Comparison of ENCODE assay signal across 23 mouse cellular contexts in genomic region chr11:4500261-4500660, GRCm38 (mm10). TPM values are rescaled to one million over a fixed set of nuclear protein-coding genes. Genes with fewer than 3 reads are reported as not detected.
DNase-seq lines count a peak whose midpoint lies in the region; ATAC-seq lines count a peak whose summit lies in the region.
"Had no signal": no experiment of that assay in that cellular context is flagged by ENCODE, and none has a peak within 500 bp of the region (broad histone marks: within the 10 kb centered on the region; RNA-seq: fewer than 3 reads in every experiment).

No protein-coding gene starts in this region.

- no peaks in the 10 kb centered on the region for H3K9me3 ChIP-seq in heart, embryonic 10.5 days
- no peaks in the 10 kb centered on the region for H3K9me3 ChIP-seq in kidney, embryonic 14.5 days (ENCODE audit: control insufficient read depth, low read length)
- H3K9me3 ChIP-seq: embryonic facial prominence, embryonic 13.5 days; embryonic facial prominence, embryonic 15.5 days; forebrain, embryonic 10.5 days; forebrain, embryonic 12.5 days had no signal

- no peaks in the 10 kb centered on the region for H3K4me1 ChIP-seq in heart, embryonic 10.5 days
- no peaks in the 10 kb centered on the region; the same call in 1 of the 2 replicates for H3K4me1 ChIP-seq in kidney, embryonic 14.5 days (ENCODE audit: control insufficient read depth, insufficient read depth, low read length)
- H3K4me1 ChIP-seq: embryonic facial prominence, embryonic 13.5 days; embryonic facial prominence, embryonic 15.5 days; forebrain, embryonic 12.5 days had no signal

- 92% methylated on average over 1 of the region's 1 CpGs for WGBS in heart, embryonic 10.5 days
- 100% methylated on average over 1 of the region's 1 CpGs for WGBS in kidney, embryonic 14.5 days

- H3K36me3 ChIP-seq in heart, embryonic 10.5 days, result peaks cover 63% of the 10 kb centered on the region
- H3K36me3 ChIP-seq in kidney, embryonic 14.5 days (ENCODE audit: control insufficient read depth, insufficient read depth, low read length), result peaks cover 46% of the 10 kb centered on the region

- no peak overlapping the region for H3K27ac ChIP-seq in heart, embryonic 10.5 days
- no peak overlapping the region for H3K27ac ChIP-seq in kidney, embryonic 14.5 days (ENCODE audit: low read depth, low read length)
- H3K27ac ChIP-seq: embryonic facial prominence, embryonic 13.5 days; embryonic facial prominence, embryonic 15.5 days; forebrain, embryonic 10.5 days; forebrain, embryonic 12.5 days had no signal

- no peak for ATAC-seq in kidney, embryonic 14.5 days (ENCODE audit: low FRiP score, low TSS enrichment)
- ATAC-seq: CD4-positive, CD25-positive, alpha-beta regulatory T cell, adult 4 months; forebrain, embryonic 14.5 days had no signal

- H3K4me3 ChIP-seq in heart, embryonic 10.5 days, result no peak overlapping the region
- no peak overlapping the region for H3K4me3 ChIP-seq in kidney, embryonic 14.5 days (ENCODE audit: low read length)
- H3K4me3 ChIP-seq: embryonic facial prominence, embryonic 13.5 days; embryonic facial prominence, embryonic 15.5 days; erythroblast, embryonic 14.5 days; forebrain, embryonic 10.5 days; forebrain, embryonic 12.5 days had no signal

- H3K4me2 ChIP-seq in kidney, embryonic 14.5 days (replicated peaks; ENCODE audit: low read depth, low read length), result no peak overlapping the region
- H3K4me2 ChIP-seq: embryonic facial prominence, embryonic 13.5 days; embryonic facial prominence, embryonic 15.5 days; forebrain, embryonic 12.5 days had no signal

- DNase-seq in heart, adult 11 months, result peak; percentile 42
- no peak for DNase-seq in heart, embryonic 10.5 days (ENCODE audit: low spot score)
- DNase-seq in kidney, postnatal 10 days, result peak; percentile 58
- DNase-seq in kidney, postnatal 25 days, result peak; percentile 58 to 74
- no peak for DNase-seq in kidney, adult 9 months
- peak; percentile 33 to 45 for DNase-seq in kidney, postnatal 4 days
- DNase-seq in kidney, adult 11 months, result no peak
- DNase-seq: adrenal gland, adult 2 months; adrenal gland, postnatal 10 days; adrenal gland, postnatal 25 days; B cell, adult 2 months; cerebellum, adult 11 months; cerebellum, adult 8-10 months; cerebellum, adult 9-11 months; embryo, embryonic 11 days had no signal

- H3K27me3 ChIP-seq in heart, embryonic 10.5 days (ENCODE audit: insufficient read depth, poor library complexity, severe bottlenecking), result no peaks in the 10 kb centered on the region
- H3K27me3 ChIP-seq in kidney, embryonic 14.5 days (ENCODE audit: control insufficient read depth, insufficient read depth, low read length), result no peaks in the 10 kb centered on the region
- H3K27me3 ChIP-seq: embryonic facial prominence, embryonic 13.5 days; embryonic facial prominence, embryonic 15.5 days; forebrain, embryonic 12.5 days had no signal

- H3K9ac ChIP-seq in kidney, embryonic 14.5 days (ENCODE audit: low read depth, low read length), result no peak overlapping the region
- H3K9ac ChIP-seq: embryonic facial prominence, embryonic 13.5 days; embryonic facial prominence, embryonic 15.5 days; forebrain, embryonic 12.5 days had no signal

RNA-seq across cellular contexts. Expression of gene Hormad2, which starts 59.4 kb away (rescaled TPM):
- 0.99 and 1.1 TPM in 2 replicates for polyA plus RNA-seq in heart, embryonic 10.5 days (2016; fragmentation: Nextera tagmentation; extraction: Ambion mirVana)
- 0.16 and 0.21 TPM in 2 replicates for polyA plus RNA-seq in kidney, embryonic 14.5 days (2014; fragmentation: Nextera tagmentation; extraction: Ambion mirVana)
- polyA plus RNA-seq: adrenal gland, adult 2 months; embryonic facial prominence, embryonic 13.5 days; erythroblast, embryonic 14.5 days; forebrain, embryonic 12.5 days had no signal

Comparison
In these comparisons a context has a peak if more than half of its experiments do, and no peak if none do; other contexts are left out.
1. DNase-seq: peak in heart, adult 11 months (single experiment), kidney, postnatal 10 days (single experiment), kidney, postnatal 25 days (2 of 2) and kidney, postnatal 4 days (2 of 2); none in heart, embryonic 10.5 days (single experiment), kidney, adult 9 months (single experiment) and kidney, adult 11 months (single experiment).